Mouse (Mus musculus) layer of hippocampus, adult 11-12 months (tissue): Measurements from ENCODE around the gene Lrch4.
"Not testable (repeated sequence)": the region's sequence is repeated elsewhere in the genome, so short reads cannot be mapped to it uniquely, and the experiment has no call there.

Experiments
- DNase-seq: peaks from one replicate; pipeline ENCODE4 v3.0.0; 2022; ENCODE audit warnings: low spot score

Gene Lrch4

GRCm38 (mm10) chr5:137613076-137613475 is 15.8 kb upstream of the Lrch4 start:
- no peak for DNase-seq

- no peak for DNase-seq
These were observed 15.4 kb upstream of the Lrch4 start, which contains the start of gene Pcolce for GRCm38 (mm10) chr5:137613550-137613949. TSS of gene Pcolce (minus strand) at chr5:137613784.

GRCm38 (mm10) chr5:137614921-137615320 is 14.0 kb upstream of the Lrch4 start:
- DNase-seq = not testable (repeated sequence)

GRCm38 (mm10) chr5:137615347-137615746 is 13.6 kb upstream of the Lrch4 start:
- DNase-seq = no peak

- no peak for DNase-seq
These were observed 4.9 kb upstream of the Lrch4 start for GRCm38 (mm10) chr5:137623937-137624530.

- no peak for DNase-seq
These were observed 930 bp upstream of the Lrch4 start for GRCm38 (mm10) chr5:137627991-137628390.

GRCm38 (mm10) chr5:137629306-137629721 is 393 bp downstream of the Lrch4 start:
- DNase-seq = no peak

- no peak for DNase-seq
These were observed 1.1 kb downstream of the Lrch4 start for GRCm38 (mm10) chr5:137629906-137630545.

- no peak for DNase-seq
These were observed 1.7 kb downstream of the Lrch4 start for GRCm38 (mm10) chr5:137630602-137631001.

GRCm38 (mm10) chr5:137631171-137631570 is 2.2 kb downstream of the Lrch4 start:
- DNase-seq = peak; percentile 47

GRCm38 (mm10) chr5:137631591-137631990 is 2.7 kb downstream of the Lrch4 start:
- DNase-seq = no peak

GRCm38 (mm10) chr5:137633397-137634084 is 4.6 kb downstream of the Lrch4 start:
- DNase-seq = no peak

- no peak for DNase-seq
These were observed 10.6 kb downstream of the Lrch4 start for GRCm38 (mm10) chr5:137639472-137639871.

GRCm38 (mm10) chr5:137641054-137641453 is 12.1 kb downstream of the Lrch4 start, which contains the start of gene Sap25:
TSS of gene Sap25 (plus strand) at chr5:137641334.
- DNase-seq = no peak

GRCm38 (mm10) chr5:137642886-137643285 is 14.0 kb downstream of the Lrch4 start:
- no peak for DNase-seq

GRCm38 (mm10) chr5:137644484-137644883 is 15.6 kb downstream of the Lrch4 start:
- DNase-seq = no peak

GRCm38 (mm10) chr5:137645091-137645651 is 16.2 kb downstream of the Lrch4 start:
- DNase-seq = no peak

GRCm38 (mm10) chr5:137645652-137646091 is 16.8 kb downstream of the Lrch4 start, which contains the start of gene Irs3:
TSS of gene Irs3 (minus strand) at chr5:137645714.
- no peak for DNase-seq

GRCm38 (mm10) chr5:137647827-137648601 is 19.1 kb downstream of the Lrch4 start:
- no peak for DNase-seq

- no peak for DNase-seq
These were observed 20.3 kb downstream of the Lrch4 start for GRCm38 (mm10) chr5:137649251-137649650.

GRCm38 (mm10) chr5:137649669-137650571 is 21.0 kb downstream of the Lrch4 start:
- DNase-seq = no peak
